Mouse (Mus musculus) E14TG2a.4 (cell line): ENCODE results near the gene Tlr8.

Experiments
- CTCF ChIP-seq: conservative IDR thresholded peaks from 2 replicates; pipeline ENCODE4 v1.5.1; 2014; ENCODE audit warnings: low read length
- POU5F1 ChIP-seq: IDR thresholded peaks from 2 replicates; pipeline ENCODE4 v1.6.1; 2014; ENCODE audit warnings: low read length, borderline replicate concordance

- TF ChIP-seq CTCF (no peak), POU5F1 (no peak)
These were observed at the start of gene Tlr8 for GRCm38 (mm10) chrX:167264086-167264485.
